Mouse (Mus musculus) mouse trophoblast stem cell (cell line): Measurements from ENCODE around the gene Cox5b.

Experiments used
- in situ Hi-C, 2 experiments: fragments of 300-500 bp; cut with MseI, MboI; formaldehyde crosslinking; loops; 2 replicates in 1 of 2; 3 replicates in 1 of 2; pipeline ENCODE4 v1.15.1; 2025

Cox5b gene

GRCm38 (mm10) chr1:36683810-36684467, 7.3 kb upstream of the Cox5b start:
- in situ Hi-C loops = loop anchor here in 1 of 2 experiments (10.0 kb wide), 1 partner anchor 139 kb away; the partner anchor contains the start of gene Ankrd39

GRCm38 (mm10) chr1:36690671-36691235, 496 bp upstream of the Cox5b start:
- in situ Hi-C loops = no loop called here

- in situ Hi-C loops = no loop called here
Observed at GRCm38 (mm10) chr1:36694871-36695270, 3.6 kb downstream of the Cox5b start.

- in situ Hi-C loops = no loop called here
Observed at GRCm38 (mm10) chr1:36696411-36696810, 5.2 kb downstream of the Cox5b start.

- in situ Hi-C loops = no loop called here
Observed at GRCm38 (mm10) chr1:36697030-36697429, 5.8 kb downstream of the Cox5b start.

- in situ Hi-C loops = no loop called here
Observed at GRCm38 (mm10) chr1:36707166-36707565, 15.9 kb downstream of the Cox5b start.

GRCm38 (mm10) chr1:36707797-36708196, 16.5 kb downstream of the Cox5b start:
- in situ Hi-C loops = no loop called here

GRCm38 (mm10) chr1:36708626-36709025, 17.4 kb downstream of the Cox5b start:
- in situ Hi-C loops = no loop called here

GRCm38 (mm10) chr1:36709055-36709853, 18.0 kb downstream of the Cox5b start:
- in situ Hi-C loops = no loop called here

GRCm38 (mm10) chr1:36709854-36710280, 18.6 kb downstream of the Cox5b start, which contains the start of gene 4933424G06Rik:
4933424G06Rik (plus strand) TSS chr1:36710149.
- in situ Hi-C loops = no loop called here

GRCm38 (mm10) chr1:36711104-36711503, 19.9 kb downstream of the Cox5b start:
- in situ Hi-C loops = no loop called here

- in situ Hi-C loops = no loop called here
Observed at GRCm38 (mm10) chr1:36714311-36714710, 23.1 kb downstream of the Cox5b start, which contains the start of gene Actr1b. Actr1b (minus strand) TSS chr1:36714422.

GRCm38 (mm10) chr1:36718786-36719185, 27.5 kb downstream of the Cox5b start:
- in situ Hi-C loops = no loop called here

- in situ Hi-C loops = no loop called here
Observed at GRCm38 (mm10) chr1:36723146-36724056, 32.2 kb downstream of the Cox5b start.

GRCm38 (mm10) chr1:36724057-36724431, 32.8 kb downstream of the Cox5b start:
- in situ Hi-C loops = no loop called here

GRCm38 (mm10) chr1:36737300-36737699, 46.1 kb downstream of the Cox5b start:
- in situ Hi-C loops = no loop called here

GRCm38 (mm10) chr1:36739231-36739630, 48.0 kb downstream of the Cox5b start:
- in situ Hi-C loops = no loop called here

- in situ Hi-C loops = no loop called here
Observed at GRCm38 (mm10) chr1:36743046-36743445, 51.8 kb downstream of the Cox5b start.
